Mouse (Mus musculus): ENCODE data around the gene Safb2.
"Not testable (repeated sequence)": the region's sequence is repeated elsewhere in the genome, so short reads cannot be mapped to it uniquely, and the experiment has no call there.

DNA sequence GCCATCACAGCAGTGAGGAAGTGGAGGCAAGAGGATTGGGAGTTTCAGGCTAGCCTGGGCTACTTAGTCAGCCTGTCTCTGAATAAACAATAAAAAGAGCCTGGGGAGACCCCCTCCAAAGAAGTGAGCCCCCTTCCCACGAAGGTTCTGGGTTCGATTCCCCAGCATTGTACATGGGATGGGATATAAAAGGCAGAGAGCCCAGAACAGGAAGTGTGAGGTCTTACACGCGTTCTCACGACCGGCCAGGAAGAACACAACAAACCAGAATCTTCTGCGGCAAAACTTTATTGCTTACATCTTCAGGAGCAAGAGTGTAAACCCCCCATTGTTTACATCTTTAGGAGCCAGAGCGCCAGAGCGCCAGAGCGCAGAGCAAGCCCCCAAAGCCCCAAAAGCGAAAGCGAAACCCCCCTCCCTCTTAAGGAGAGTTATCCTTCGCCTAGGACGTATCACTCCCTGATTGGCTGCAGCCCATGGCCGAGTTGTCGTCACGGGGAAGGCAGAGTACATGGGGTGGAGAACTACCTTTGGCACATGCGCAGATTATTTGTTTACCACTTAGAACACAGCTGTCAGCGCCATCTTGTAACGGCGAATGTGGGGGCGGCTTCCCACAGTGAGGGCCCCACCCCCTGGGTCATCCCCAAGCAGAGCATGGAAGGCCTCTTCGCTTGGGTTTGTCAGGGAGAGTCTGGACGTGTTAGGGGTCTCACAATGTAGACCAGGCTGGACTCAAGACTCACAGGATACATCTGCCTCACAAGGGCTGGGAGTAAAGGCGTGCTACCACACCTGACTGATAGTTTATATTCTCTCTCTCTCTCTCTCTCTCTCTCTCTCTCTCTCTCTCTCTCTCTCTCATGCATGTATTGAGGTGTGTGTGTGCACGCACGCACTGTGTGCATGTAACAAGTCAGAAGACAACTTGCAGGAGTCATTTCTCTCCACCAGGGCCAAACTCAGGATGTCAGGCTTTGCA, 45.7 kb upstream of the Safb2 start:
- not testable (repeated sequence) for TF ChIP-seq CTCF, POLR2A (IDR thresholded peaks at IDR 0.05; ENCODE audit: insufficient read depth, low read depth, low read length)

All from olfactory bulb, adult 2 months (tissue).